24 mouse cellular contexts compared by ENCODE assay signal in genomic region chr10:111235289-111235570, GRCm38 (mm10).
A peak's percentile ranks its signal among the peaks of the same experiment; 100 is the strongest.
DNase-seq lines count a peak whose midpoint lies in the region; ATAC-seq lines count a peak whose summit lies in the region.
"Had no signal": no experiment of that assay in that cellular context is flagged by ENCODE, and none has a peak within 500 bp of the region (broad histone marks: within the 10 kb centered on the region; RNA-seq: fewer than 3 reads in every experiment).

No protein-coding gene starts in this region.

- DNase-seq in adrenal gland, adult (ENCODE audit: inconsistent age in 2 of 2, low spot score in 1 of 2): peak; percentile 47 to 80
- DNase-seq in adrenal gland, adult 18-20 months (ENCODE audit: low spot score in 2 of 2): no peak
- peak; percentile 67 for DNase-seq in heart, adult 11 months
- no peak for DNase-seq in heart, embryonic 10.5 days (ENCODE audit: low spot score)
- no peak for DNase-seq in limb, embryonic 10.5 days (ENCODE audit: low spot score)
- DNase-seq in frontal cortex, postnatal 36 days (ENCODE audit: low spot score in 2 of 2): no peak
- DNase-seq: cerebellum, adult 18-20 months; cerebellum, postnatal 10 days; liver, embryonic 13.5 days; lung, adult 2 months; lung, postnatal 10 days; retina, postnatal 1 day; right cerebral cortex, postnatal 14 days; thymus, postnatal 14 days had no signal

- no peak overlapping the region for H3K4me2 ChIP-seq in limb, embryonic 12.5 days
- H3K4me2 ChIP-seq: embryonic facial prominence, embryonic 13.5 days; forebrain, embryonic 15.5 days; heart, embryonic 15.5 days; liver, embryonic 13.5 days; midbrain, embryonic 13.5 days had no signal

- H3K4me1 ChIP-seq in heart, embryonic 10.5 days: no peaks in the 10 kb centered on the region
- peaks cover 21% of the 10 kb centered on the region for H3K4me1 ChIP-seq in limb, embryonic 12.5 days (replicated peaks)
- H3K4me1 ChIP-seq in limb, embryonic 10.5 days: peaks cover 11% of the 10 kb centered on the region
- H3K4me1 ChIP-seq: embryonic facial prominence, embryonic 13.5 days; forebrain, embryonic 10.5 days; forebrain, embryonic 15.5 days; midbrain, embryonic 13.5 days had no signal

- H3K9ac ChIP-seq in limb, embryonic 12.5 days (replicated peaks): no peak overlapping the region
- H3K9ac ChIP-seq: embryonic facial prominence, embryonic 13.5 days; forebrain, embryonic 15.5 days; heart, embryonic 15.5 days; liver, embryonic 13.5 days; midbrain, embryonic 13.5 days had no signal

- no peak overlapping the region for H3K27ac ChIP-seq in heart, embryonic 10.5 days
- peak overlapping the region; percentile 53; the same call in 1 of the 2 replicates for H3K27ac ChIP-seq in limb, embryonic 12.5 days
- H3K27ac ChIP-seq in limb, embryonic 10.5 days: no peak overlapping the region
- H3K27ac ChIP-seq: embryonic facial prominence, embryonic 13.5 days; forebrain, embryonic 10.5 days; forebrain, embryonic 15.5 days; heart, embryonic 15.5 days; kidney, postnatal 0 days; liver, embryonic 13.5 days; macrophage; midbrain, embryonic 13.5 days had no signal

- no peak overlapping the region for H3K4me3 ChIP-seq in heart, embryonic 10.5 days
- no peak overlapping the region for H3K4me3 ChIP-seq in limb, embryonic 12.5 days (replicated peaks)
- H3K4me3 ChIP-seq in limb, embryonic 10.5 days: no peak overlapping the region
- H3K4me3 ChIP-seq: embryonic facial prominence, embryonic 13.5 days; forebrain, embryonic 10.5 days; forebrain, embryonic 15.5 days; heart, embryonic 15.5 days; liver, embryonic 13.5 days; midbrain, embryonic 13.5 days had no signal

- no peaks in the 10 kb centered on the region for H3K9me3 ChIP-seq in heart, embryonic 10.5 days
- H3K9me3 ChIP-seq in limb, embryonic 12.5 days: no peaks in the 10 kb centered on the region
- no peaks in the 10 kb centered on the region for H3K9me3 ChIP-seq in limb, embryonic 10.5 days (replicated peaks)
- H3K9me3 ChIP-seq: embryonic facial prominence, embryonic 13.5 days; forebrain, embryonic 10.5 days; forebrain, embryonic 15.5 days; G1E; heart, embryonic 15.5 days; liver, embryonic 13.5 days; midbrain, embryonic 13.5 days had no signal

- H3K36me3 ChIP-seq in heart, embryonic 10.5 days: 0 out of 2 replicates have a peak, but pooled peaks cover 2% of the 10 kb centered on the region
- no peaks in the 10 kb centered on the region for H3K36me3 ChIP-seq in limb, embryonic 12.5 days
- no peaks in the 10 kb centered on the region for H3K36me3 ChIP-seq in limb, embryonic 10.5 days
- H3K36me3 ChIP-seq: embryonic facial prominence, embryonic 13.5 days; forebrain, embryonic 10.5 days; forebrain, embryonic 15.5 days; heart, embryonic 15.5 days; liver, embryonic 13.5 days; midbrain, embryonic 13.5 days had no signal

- WGBS in heart, embryonic 10.5 days: 89% methylated on average over 6 of the region's 6 CpGs
- WGBS in limb, embryonic 12.5 days: 78% methylated on average over 6 of the region's 6 CpGs
- WGBS in limb, embryonic 10.5 days: 88% methylated on average over 6 of the region's 6 CpGs

- H3K27me3 ChIP-seq in heart, embryonic 10.5 days (ENCODE audit: insufficient read depth, poor library complexity, severe bottlenecking): no peaks in the 10 kb centered on the region
- H3K27me3 ChIP-seq in limb, embryonic 12.5 days: no peaks in the 10 kb centered on the region
- no peaks in the 10 kb centered on the region for H3K27me3 ChIP-seq in limb, embryonic 10.5 days (ENCODE audit: low read depth, poor library complexity, severe bottlenecking)
- H3K27me3 ChIP-seq: embryonic facial prominence, embryonic 13.5 days; forebrain, embryonic 15.5 days; heart, embryonic 15.5 days; liver, embryonic 13.5 days; midbrain, embryonic 13.5 days had no signal

- no peak for ATAC-seq in limb, embryonic 12.5 days (ENCODE audit: insufficient number of reproducible peaks, insufficient read depth, low FRiP score, low TSS enrichment, low read depth)
- ATAC-seq: forebrain, embryonic 15.5 days; hindbrain, embryonic 16.5 days; midbrain, embryonic 13.5 days had no signal

Comparison
In these comparisons a context has a peak if more than half of its experiments do, and no peak if none do; other contexts are left out.
1. DNase-seq: peak in adrenal gland, adult (2 of 2) and heart, adult 11 months (single experiment); none in adrenal gland, adult 18-20 months (0 of 2), heart, embryonic 10.5 days (single experiment), limb, embryonic 10.5 days (single experiment) and frontal cortex, postnatal 36 days (0 of 2).